Mouse (Mus musculus) naive thymus-derived CD4-positive, alpha-beta T cell, adult 5 months (primary cell): ENCODE results near the gene Ube2r2. TPM values are rescaled to one million over a fixed set of nuclear protein-coding genes. Genes with fewer than 3 reads are reported as not detected.

Experiments used
- polyA plus RNA-seq: library from polyadenylated mRNA; unstranded; fragments of 100-300 nt; shearing (Covaris generic); gene quantifications from one replicate; pipeline ENCODE4 v1.2.1, GENCODE M21; 2017

The Ube2r2 gene
- polyA plus RNA-seq: 131 TPM

GRCm38 (mm10) chr4:41135711-41136453 lies at the start of gene Ube2r2:
Ube2r2 (plus strand) TSS chr4:41135743.

GRCm38 (mm10) chr4:41097871-41098576 lies 37.5 kb upstream of the Ube2r2 start, which contains the start of gene Aqp3:
Aqp3 (minus strand) TSS chr4:41098183.

GRCm38 (mm10) chr4:41124180-41124951 lies 11.2 kb upstream of the Ube2r2 start, which contains the start of gene Nol6:
Nol6 (minus strand) TSS chr4:41124455.

Other genes with a start within 250 kb of the Ube2r2 start
- not detected for gene Spink4, start 215.7 kb upstream of the Ube2r2 start, polyA plus RNA-seq
- 159 TPM for gene Bag1, start 187.4 kb upstream of the Ube2r2 start, polyA plus RNA-seq
- 40.6 TPM for gene Chmp5, start 187.3 kb upstream of the Ube2r2 start, polyA plus RNA-seq
- gene Nfx1, start 164.8 kb upstream of the Ube2r2 start, polyA plus RNA-seq: 130 TPM
- not detected for gene Aqp7, start 87.6 kb upstream of the Ube2r2 start, polyA plus RNA-seq
- 12.3 TPM for gene Aqp3, start 37.6 kb upstream of the Ube2r2 start, polyA plus RNA-seq
- gene Nol6, start 11.3 kb upstream of the Ube2r2 start, polyA plus RNA-seq: 47.8 TPM
- 84.1 TPM for gene Ubap2, start 139.4 kb downstream of the Ube2r2 start, polyA plus RNA-seq
- gene Dcaf12, start 179.1 kb downstream of the Ube2r2 start, polyA plus RNA-seq: 63.3 TPM
- 113 TPM for gene Ubap1, start 213.3 kb downstream of the Ube2r2 start, polyA plus RNA-seq